In genomic region chr11:3347091-3347834, GRCm38 (mm10) we compare ENCODE assay signal across 8 mouse cellular contexts. TPM values are rescaled to one million over a fixed set of nuclear protein-coding genes. Genes with fewer than 3 reads are reported as not detected.
A peak's percentile ranks its signal among the peaks of the same experiment; 100 is the strongest.
DNase-seq lines count a peak whose midpoint lies in the region; ATAC-seq and TF ChIP-seq lines count a peak whose summit lies in the region.

No protein-coding gene starts in this region.

- no peak overlapping the region for H3K9ac ChIP-seq in forebrain, postnatal 0 days
- no peak overlapping the region for H3K9ac ChIP-seq in lung, embryonic 14.5 days

- TF ChIP-seq POLR2A in cerebellum, adult 2 months (IDR thresholded peaks at IDR 0.05; ENCODE audit: borderline replicate concordance, insufficient read depth, low read length), result no peak
- TF ChIP-seq POLR2A in thymus, adult 2 months (IDR thresholded peaks at IDR 0.05; ENCODE audit: control insufficient read depth, extremely low read depth, insufficient read depth, low read length, poor library complexity), result no peak

- peak; percentile 88 for TF ChIP-seq CTCF in cerebellum, adult 2 months (IDR thresholded peaks at IDR 0.05; ENCODE audit: borderline replicate concordance, insufficient read depth, low read depth, low read length)
- peak; percentile 83 for TF ChIP-seq CTCF in forebrain, postnatal 0 days (IDR thresholded peaks at IDR 0.05; ENCODE audit: low read depth)
- TF ChIP-seq CTCF in lung, embryonic 14.5 days (IDR thresholded peaks at IDR 0.05; ENCODE audit: low read depth), result peak; percentile 92
- peak; percentile 51; the same call in 1 of the 2 replicates for TF ChIP-seq CTCF in thymus, adult 2 months (IDR thresholded peaks at IDR 0.05; ENCODE audit: borderline replicate concordance, control insufficient read depth, extremely low read depth, insufficient read depth, low read length, poor library complexity)

- peak; percentile 38 for DNase-seq in MEL-GATA-1-ER (ENCODE audit: extremely low read depth, low read depth)
- DNase-seq in cerebellum, adult 2 months, result peak; percentile 86 to 90
- DNase-seq in forebrain, postnatal 0 days, result peak; percentile 85
- DNase-seq in heart, postnatal 4 days, result peak; percentile 94
- peak; percentile 58 to 89 for DNase-seq in layer of hippocampus, adult 18-20 months (ENCODE audit: low spot score in 2 of 2)
- DNase-seq in lung, embryonic 14.5 days, result peak; percentile 95
- peak; percentile 57 for DNase-seq in ovary, adult 18-20 months (ENCODE audit: low spot score)
- DNase-seq in thymus, adult 2 months, result peak; percentile 87

- no peak overlapping the region for H3K4me3 ChIP-seq in cerebellum, adult 2 months (replicated peaks; ENCODE audit: insufficient read depth, low read depth, low read length)
- H3K4me3 ChIP-seq in forebrain, postnatal 0 days (ENCODE audit: low read depth, low read length), result no peak overlapping the region
- no peak overlapping the region for H3K4me3 ChIP-seq in lung, embryonic 14.5 days (ENCODE audit: low read depth, low read length)
- H3K4me3 ChIP-seq in thymus, adult 2 months (ENCODE audit: control insufficient read depth, insufficient read depth, low read length), result no peak overlapping the region

- peaks cover 11% of the 10 kb centered on the region for H3K4me1 ChIP-seq in cerebellum, adult 2 months (ENCODE audit: control insufficient read depth, insufficient read depth, low read length)
- no peaks in the 10 kb centered on the region for H3K4me1 ChIP-seq in forebrain, postnatal 0 days (ENCODE audit: insufficient read depth)
- H3K4me1 ChIP-seq in lung, embryonic 14.5 days (ENCODE audit: insufficient read depth), result peaks cover 8% of the 10 kb centered on the region
- H3K4me1 ChIP-seq in thymus, adult 2 months (replicated peaks; ENCODE audit: control insufficient read depth, insufficient read depth, low read length), result peaks cover 27% of the 10 kb centered on the region

- no peaks in the 10 kb centered on the region for H3K9me3 ChIP-seq in forebrain, postnatal 0 days (ENCODE audit: low read length)
- no peaks in the 10 kb centered on the region for H3K9me3 ChIP-seq in lung, embryonic 14.5 days (ENCODE audit: low read depth, low read length)

- no peak overlapping the region for H3K27ac ChIP-seq in cerebellum, adult 2 months (ENCODE audit: insufficient read depth, low read length)
- no peak overlapping the region for H3K27ac ChIP-seq in forebrain, postnatal 0 days (ENCODE audit: low read depth, low read length)
- H3K27ac ChIP-seq in lung, embryonic 14.5 days (ENCODE audit: low read depth), result no peak overlapping the region; the same call in 1 of the 2 replicates
- H3K27ac ChIP-seq in thymus, adult 2 months (ENCODE audit: control insufficient read depth, insufficient read depth, low read length), result peak overlapping the region; percentile 9; the same call in 1 of the 2 replicates

- no peak overlapping the region for H3K4me2 ChIP-seq in forebrain, postnatal 0 days (ENCODE audit: low read depth)
- no peak overlapping the region for H3K4me2 ChIP-seq in lung, embryonic 14.5 days

- no peaks in the 10 kb centered on the region for H3K27me3 ChIP-seq in cerebellum, adult 2 months (ENCODE audit: control insufficient read depth, insufficient read depth, low read length)
- H3K27me3 ChIP-seq in forebrain, postnatal 0 days (ENCODE audit: insufficient read depth, low read length), result no peaks in the 10 kb centered on the region
- H3K27me3 ChIP-seq in lung, embryonic 14.5 days (ENCODE audit: insufficient read depth, low read length), result no peaks in the 10 kb centered on the region
- no peaks in the 10 kb centered on the region for H3K27me3 ChIP-seq in thymus, adult 2 months (ENCODE audit: control insufficient read depth, insufficient read depth, low read length)

- peaks cover 82% of the 10 kb centered on the region for H3K36me3 ChIP-seq in forebrain, postnatal 0 days (ENCODE audit: insufficient read depth)
- peaks cover 65% of the 10 kb centered on the region for H3K36me3 ChIP-seq in lung, embryonic 14.5 days (ENCODE audit: insufficient read depth)
- peaks cover 38% of the 10 kb centered on the region for H3K36me3 ChIP-seq in thymus, adult 2 months (ENCODE audit: control insufficient read depth, insufficient read depth, low read length)

- WGBS in cerebellum, adult 2 months, result 52% methylated on average over 12 of the region's 12 CpGs
- WGBS in forebrain, postnatal 0 days, result 65% methylated on average over 12 of the region's 12 CpGs
- WGBS in lung, embryonic 14.5 days, result 65% methylated on average over 12 of the region's 12 CpGs
- WGBS in thymus, adult 2 months, result 74% methylated on average over 12 of the region's 12 CpGs

- ATAC-seq in forebrain, postnatal 0 days, result peak; percentile 88
- ATAC-seq in lung, embryonic 14.5 days (ENCODE audit: insufficient read depth), result peak; percentile 72; the same call in 1 of the 2 replicates

RNA-seq across cellular contexts. Expression of gene Pik3ip1, which starts 17.1 kb away (rescaled TPM):
- polyA plus RNA-seq in cerebellum, adult 2 months (2012; rRNA removed), result 68.2 and 76.1 TPM in 2 replicates
- 36.2 and 47.8 TPM in 2 replicates for total RNA-seq in forebrain, postnatal 0 days (2014; rRNA removed)
- 30.3 and 37.3 TPM in 2 replicates for polyA plus RNA-seq in forebrain, postnatal 0 days (2015; fragmentation: Nextera tagmentation; extraction: Ambion mirVana)
- 10 to 100 TPM; 11.7 to 12.0 TPM for total RNA-seq in heart, postnatal 4 days (2021)
- total RNA-seq in layer of hippocampus, adult 18-20 months (2021), result 10 to 100 TPM; 41.6 to 46.5 TPM
- 6.4 and 8.5 TPM in 2 replicates for polyA plus RNA-seq in lung, embryonic 14.5 days (2014; fragmentation: Nextera tagmentation; extraction: Ambion mirVana)
- 151 and 153 TPM in 2 replicates for polyA plus RNA-seq in thymus, adult 2 months (2012; rRNA removed)

RNA-seq across cellular contexts. Expression of gene Patz1, which starts 58.6 kb away (rescaled TPM):
- 41.0 and 44.1 TPM in 2 replicates for polyA plus RNA-seq in cerebellum, adult 2 months (2012; rRNA removed)
- 58.2 and 70.7 TPM in 2 replicates for total RNA-seq in forebrain, postnatal 0 days (2014; rRNA removed)
- polyA plus RNA-seq in forebrain, postnatal 0 days (2015; fragmentation: Nextera tagmentation; extraction: Ambion mirVana), result 39.5 and 43.0 TPM in 2 replicates
- 10 to 100 TPM; 38.5 to 41.6 TPM for total RNA-seq in heart, postnatal 4 days (2021)
- 10 to 100 TPM; 50.6 to 51.5 TPM for total RNA-seq in layer of hippocampus, adult 18-20 months (2021)
- 60.7 and 61.3 TPM in 2 replicates for polyA plus RNA-seq in lung, embryonic 14.5 days (2014; fragmentation: Nextera tagmentation; extraction: Ambion mirVana)
- 216 and 243 TPM in 2 replicates for polyA plus RNA-seq in thymus, adult 2 months (2012; rRNA removed)

Comparison
In these comparisons a context has a peak if more than half of its experiments do, and no peak if none do; other contexts are left out.
1. DNase-seq: peak in every context shown above with its lines; median percentile 95 in lung, embryonic 14.5 days; 94 in heart, postnatal 4 days; 88 in cerebellum, adult 2 months; 87 in thymus, adult 2 months; 85 in forebrain, postnatal 0 days; 74 in layer of hippocampus, adult 18-20 months; 57 in ovary, adult 18-20 months; 38 in MEL-GATA-1-ER.